Mouse (Mus musculus) limb, embryonic 13.5 days (tissue): Measurements from ENCODE around the gene Slc23a2. TPM values are rescaled to one million over a fixed set of nuclear protein-coding genes. Genes with fewer than 3 reads are reported as not detected.
A peak's percentile ranks its signal among the peaks of the same experiment; 100 is the strongest.

Source experiments
- ATAC-seq: fragments of 200-750 bp; cut with Nextera tagmentation; 2 replicates; pipeline ENCODE4 v1.8.0; 2017; ENCODE audit warnings: low read depth, moderate number of reproducible peaks, moderate TSS enrichment; ENCODE audit not compliant: low FRiP score
- H3K27ac ChIP-seq: fragments of 300-500 bp; sonication (generic); 2 replicates; pipeline ENCODE4 v1.5.1; 2015; ENCODE audit warnings: inconsistent platforms, mild to moderate bottlenecking, moderate library complexity
- H3K27me3 ChIP-seq: fragments of 300-500 bp; sonication (generic); 2 replicates; pipeline ENCODE4 v1.6.1; 2015; ENCODE audit warnings: mild to moderate bottlenecking, inconsistent platforms
- H3K36me3 ChIP-seq: fragments of 300-500 bp; sonication (generic); 2 replicates; pipeline ENCODE4 v1.6.1; 2015; ENCODE audit warnings: inconsistent platforms, mild to moderate bottlenecking, moderate library complexity
- H3K4me1 ChIP-seq: fragments of 300-500 bp; sonication (generic); 2 replicates; pipeline ENCODE4 v1.6.1; 2015; ENCODE audit warnings: inconsistent platforms
- H3K4me2 ChIP-seq: fragments of 300-500 bp; sonication (generic); replicated peaks from 2 replicates; pipeline ENCODE4 v1.6.1; 2015; ENCODE audit warnings: inconsistent platforms, mild to moderate bottlenecking, moderate library complexity
- H3K4me3 ChIP-seq: fragments of 300-500 bp; sonication (generic); 2 replicates; pipeline ENCODE4 v1.5.1; 2015; ENCODE audit warnings: moderate library complexity, mild to moderate bottlenecking, inconsistent platforms
- H3K9ac ChIP-seq: fragments of 300-500 bp; sonication (generic); 2 replicates; pipeline ENCODE4 v1.6.1; 2015; ENCODE audit warnings: mild to moderate bottlenecking, inconsistent platforms
- H3K9me3 ChIP-seq: fragments of 300-500 bp; sonication (generic); 2 replicates; pipeline ENCODE4 v1.6.1; 2016; ENCODE audit warnings: inconsistent platforms
- WGBS: fragments of 180-500 bp; shearing (Covaris S2); methylation state at CpG from one replicate; pipeline ENCODE4 v1.1.7; 2015; 5-methylcytosine and 5-hydroxymethylcytosine counted together
- polyA plus RNA-seq: library from polyadenylated mRNA; unstranded; fragments of >200 nt; fragmentation: Nextera tagmentation; extraction: Ambion mirVana; gene quantifications from 2 replicates; pipeline ENCODE4 v1.2.1, GENCODE M21; 2015

Gene Slc23a2
- polyA plus RNA-seq, 1 experiment from 2014 or later = 12.7 TPM

- Histone ChIP-seq H3K4me2 (no peak overlapping the region), H3K27ac (no peak overlapping the region), H3K27me3 (peaks cover 35% of the 10 kb centered on the region), H3K9ac (no peak overlapping the region), H3K9me3 (no peaks in the 10 kb centered on the region), H3K4me3 (no peak overlapping the region), H3K4me1 (peaks cover 17% of the 10 kb centered on the region), H3K36me3 (no peaks in the 10 kb centered on the region)
- 76% methylated on average over 4 of the region's 4 CpGs for WGBS
- no peak for ATAC-seq
These were observed 120.9 kb downstream of the Slc23a2 start for GRCm38 (mm10) chr2:132024028-132024427.

GRCm38 (mm10) chr2:132022621-132023020 lies 122.3 kb downstream of the Slc23a2 start:
- H3K27me3 ChIP-seq = peaks cover 23% of the 10 kb centered on the region
- H3K9me3 ChIP-seq = no peaks in the 10 kb centered on the region
- H3K4me1 ChIP-seq = peaks cover 17% of the 10 kb centered on the region
- no peak overlapping the region for H3K27ac ChIP-seq
- no peak overlapping the region for H3K4me2 ChIP-seq
- 78% methylated on average over 8 of the region's 8 CpGs for WGBS
- H3K36me3 ChIP-seq = no peaks in the 10 kb centered on the region
- no peak for ATAC-seq
- H3K4me3 ChIP-seq = no peak overlapping the region
- no peak overlapping the region for H3K9ac ChIP-seq

GRCm38 (mm10) chr2:132021616-132022015 lies 123.3 kb downstream of the Slc23a2 start:
- no peak for ATAC-seq
- Histone ChIP-seq H3K4me1 (peaks cover 21% of the 10 kb centered on the region), H3K9me3 (no peaks in the 10 kb centered on the region), H3K4me3 (no peak overlapping the region), H3K27ac (no peak overlapping the region), H3K36me3 (no peaks in the 10 kb centered on the region), H3K9ac (no peak overlapping the region), H3K4me2 (no peak overlapping the region), H3K27me3 (peaks cover 13% of the 10 kb centered on the region)
- WGBS = 80% methylated on average over 4 of the region's 4 CpGs

GRCm38 (mm10) chr2:132020991-132021541 lies 123.8 kb downstream of the Slc23a2 start:
- Histone ChIP-seq H3K9ac (no peak overlapping the region), H3K4me2 (0 out of 2 replicates have a peak overlapping the region, but pooled peaks have one; percentile 1), H3K36me3 (no peaks in the 10 kb centered on the region), H3K4me3 (no peak overlapping the region), H3K27ac (0 out of 2 replicates have a peak overlapping the region, but pooled peaks have one; percentile 35), H3K27me3 (peaks cover 9% of the 10 kb centered on the region; the same call in 1 of the 2 replicates), H3K9me3 (no peaks in the 10 kb centered on the region), H3K4me1 (peaks cover 21% of the 10 kb centered on the region)
- 47% methylated on average over 5 of the region's 5 CpGs for WGBS
- no peak for ATAC-seq

- Histone ChIP-seq H3K9ac (no peak overlapping the region), H3K36me3 (no peaks in the 10 kb centered on the region), H3K27me3 (0 out of 2 replicates have a peak, but pooled peaks cover 2% of the 10 kb centered on the region), H3K4me3 (no peak overlapping the region), H3K27ac (0 out of 2 replicates have a peak overlapping the region, but pooled peaks have one; percentile 35), H3K4me2 (0 out of 2 replicates have a peak overlapping the region, but pooled peaks have one; percentile 1), H3K4me1 (peaks cover 21% of the 10 kb centered on the region), H3K9me3 (no peaks in the 10 kb centered on the region)
- no peak for ATAC-seq
- 59% methylated on average over 7 of the region's 7 CpGs for WGBS
These were observed 124.5 kb downstream of the Slc23a2 start for GRCm38 (mm10) chr2:132020420-132020819.

- no peak overlapping the region for H3K4me3 ChIP-seq
- no peak overlapping the region for H3K9ac ChIP-seq
- no peak overlapping the region for H3K4me2 ChIP-seq
- no peaks in the 10 kb centered on the region for H3K36me3 ChIP-seq
- no peaks in the 10 kb centered on the region for H3K9me3 ChIP-seq
- WGBS = 76% methylated on average over 3 of the region's 3 CpGs
- peaks cover 21% of the 10 kb centered on the region for H3K4me1 ChIP-seq
- H3K27ac ChIP-seq = no peak overlapping the region
- H3K27me3 ChIP-seq = 0 out of 2 replicates have a peak, but pooled peaks cover 2% of the 10 kb centered on the region
- no peak for ATAC-seq
These were observed 125.5 kb downstream of the Slc23a2 start for GRCm38 (mm10) chr2:132019372-132019811.

GRCm38 (mm10) chr2:132018156-132018555 lies 126.8 kb downstream of the Slc23a2 start:
- no peak for ATAC-seq
- Histone ChIP-seq H3K4me3 (no peak overlapping the region), H3K4me1 (peaks cover 21% of the 10 kb centered on the region), H3K27ac (no peak overlapping the region), H3K36me3 (no peaks in the 10 kb centered on the region), H3K9me3 (no peaks in the 10 kb centered on the region), H3K27me3 (0 out of 2 replicates have a peak, but pooled peaks cover 2% of the 10 kb centered on the region), H3K9ac (no peak overlapping the region), H3K4me2 (no peak overlapping the region)
- 64% methylated on average over 4 of the region's 4 CpGs for WGBS

GRCm38 (mm10) chr2:132017611-132018010 lies 127.3 kb downstream of the Slc23a2 start:
- no peak overlapping the region for H3K9ac ChIP-seq
- H3K4me3 ChIP-seq = no peak overlapping the region
- 0 out of 2 replicates have a peak, but pooled peaks cover 2% of the 10 kb centered on the region for H3K27me3 ChIP-seq
- no peaks in the 10 kb centered on the region for H3K9me3 ChIP-seq
- WGBS = 27% methylated on average over 7 of the region's 7 CpGs
- H3K4me2 ChIP-seq = no peak overlapping the region
- no peak overlapping the region for H3K27ac ChIP-seq
- no peaks in the 10 kb centered on the region for H3K36me3 ChIP-seq
- H3K4me1 ChIP-seq = peaks cover 21% of the 10 kb centered on the region
- no peak for ATAC-seq

GRCm38 (mm10) chr2:132016034-132016433 lies 128.9 kb downstream of the Slc23a2 start:
- no peak overlapping the region for H3K27ac ChIP-seq
- no peaks in the 10 kb centered on the region for H3K9me3 ChIP-seq
- no peak overlapping the region for H3K9ac ChIP-seq
- H3K4me1 ChIP-seq = peaks cover 21% of the 10 kb centered on the region
- no peak overlapping the region for H3K4me3 ChIP-seq
- WGBS = 83% methylated on average over 1 of the region's 1 CpGs
- 0 out of 2 replicates have a peak, but pooled peaks cover 2% of the 10 kb centered on the region for H3K27me3 ChIP-seq
- H3K4me2 ChIP-seq = no peak overlapping the region
- no peaks in the 10 kb centered on the region for H3K36me3 ChIP-seq
- ATAC-seq = no peak

GRCm38 (mm10) chr2:132013152-132013551 lies 131.8 kb downstream of the Slc23a2 start:
- H3K4me3 ChIP-seq = no peak overlapping the region
- H3K9me3 ChIP-seq = no peaks in the 10 kb centered on the region
- H3K27ac ChIP-seq = no peak overlapping the region
- no peaks in the 10 kb centered on the region for H3K27me3 ChIP-seq
- H3K4me2 ChIP-seq = no peak overlapping the region
- ATAC-seq = no peak
- no peak overlapping the region for H3K9ac ChIP-seq
- H3K36me3 ChIP-seq = no peaks in the 10 kb centered on the region
- H3K4me1 ChIP-seq = peaks cover 22% of the 10 kb centered on the region
- 86% methylated on average over 4 of the region's 4 CpGs for WGBS

GRCm38 (mm10) chr2:132010781-132011180 lies 134.1 kb downstream of the Slc23a2 start:
- Histone ChIP-seq H3K4me3 (no peak overlapping the region), H3K36me3 (no peaks in the 10 kb centered on the region), H3K9ac (no peak overlapping the region), H3K9me3 (no peaks in the 10 kb centered on the region), H3K27me3 (no peaks in the 10 kb centered on the region), H3K27ac (no peak overlapping the region), H3K4me2 (no peak overlapping the region), H3K4me1 (peaks cover 35% of the 10 kb centered on the region)
- no peak for ATAC-seq
- 65% methylated on average over 2 of the region's 2 CpGs for WGBS

- Histone ChIP-seq H3K27me3 (0 out of 2 replicates have a peak, but pooled peaks cover 5% of the 10 kb centered on the region), H3K4me3 (no peak overlapping the region), H3K27ac (no peak overlapping the region; the same call in 1 of the 2 replicates), H3K4me2 (no peak overlapping the region), H3K36me3 (no peaks in the 10 kb centered on the region), H3K9me3 (no peaks in the 10 kb centered on the region), H3K4me1 (peaks cover 57% of the 10 kb centered on the region), H3K9ac (no peak overlapping the region)
- 0 out of 2 replicates have a peak, but pooled peaks have one; percentile 14 for ATAC-seq
- 20% methylated on average over 4 of the region's 4 CpGs for WGBS
These were observed 136.7 kb downstream of the Slc23a2 start for GRCm38 (mm10) chr2:132008186-132008585.

- 29% methylated on average over 6 of the region's 6 CpGs for WGBS
- H3K36me3 ChIP-seq = no peaks in the 10 kb centered on the region
- H3K4me2 ChIP-seq = no peak overlapping the region
- H3K27me3 ChIP-seq = 0 out of 2 replicates have a peak, but pooled peaks cover 5% of the 10 kb centered on the region
- peaks cover 57% of the 10 kb centered on the region for H3K4me1 ChIP-seq
- no peaks in the 10 kb centered on the region for H3K9me3 ChIP-seq
- H3K27ac ChIP-seq = peak overlapping the region; percentile 59
- H3K4me3 ChIP-seq = no peak overlapping the region
- H3K9ac ChIP-seq = no peak overlapping the region
- no peak for ATAC-seq
These were observed 137.5 kb downstream of the Slc23a2 start for GRCm38 (mm10) chr2:132007475-132007819.
